ENCODE assay signal across 8 mouse cellular contexts in the genomic region with DNA sequence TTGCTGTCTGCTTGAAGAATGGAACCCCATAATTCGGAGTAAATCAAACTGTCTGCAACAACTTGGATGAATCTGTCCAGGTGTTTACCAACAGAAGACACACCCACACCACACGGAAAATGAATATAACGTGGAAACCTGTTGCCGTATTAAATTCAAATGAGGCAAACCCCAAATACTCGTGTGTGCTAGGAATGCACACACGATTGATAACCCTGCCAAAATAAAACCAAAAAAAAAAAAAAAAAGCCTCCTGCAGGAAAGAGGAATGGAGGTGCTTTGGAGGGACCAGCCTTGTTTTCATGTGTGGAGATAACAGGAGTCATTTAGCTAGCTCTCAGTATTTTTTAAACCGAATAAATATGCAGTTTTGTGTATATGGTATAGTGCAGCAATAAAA. TPM values are rescaled to one million over a fixed set of nuclear protein-coding genes. Genes with fewer than 3 reads are reported as not detected.
DNase-seq lines count a peak whose midpoint lies in the region; ATAC-seq lines count a peak whose summit lies in the region.
"Had no signal": no experiment of that assay in that cellular context is flagged by ENCODE, and none has a peak within 500 bp of the region (broad histone marks: within the 10 kb centered on the region; RNA-seq: fewer than 3 reads in every experiment).

No protein-coding gene starts in this region.

- peaks cover 4% of the 10 kb centered on the region for H3K36me3 ChIP-seq in neural tube, embryonic 11.5 days (ENCODE audit: control insufficient read depth, insufficient read depth, low read length)
- peaks cover 9% of the 10 kb centered on the region for H3K36me3 ChIP-seq in forebrain, embryonic 14.5 days (ENCODE audit: control insufficient read depth, insufficient read depth, low read length)
- H3K36me3 ChIP-seq in limb, embryonic 15.5 days = peaks cover 20% of the 10 kb centered on the region
- peaks cover 14% of the 10 kb centered on the region for H3K36me3 ChIP-seq in stomach, embryonic 16.5 days (ENCODE audit: control insufficient read depth, insufficient read depth, low read length)

- no peak for ATAC-seq in neural tube, embryonic 11.5 days (ENCODE audit: insufficient read depth, low FRiP score, low TSS enrichment)
- no peak for ATAC-seq in forebrain, embryonic 14.5 days
- no peak for ATAC-seq in limb, embryonic 15.5 days (ENCODE audit: insufficient number of reproducible peaks, low FRiP score, low TSS enrichment, low read depth)
- no peak for ATAC-seq in stomach, embryonic 16.5 days (ENCODE audit: insufficient read depth, low FRiP score)

- no peaks in the 10 kb centered on the region for H3K9me3 ChIP-seq in neural tube, embryonic 11.5 days (ENCODE audit: control insufficient read depth, low read length)
- H3K9me3 ChIP-seq in forebrain, embryonic 14.5 days (replicated peaks; ENCODE audit: control insufficient read depth, low read length) = no peaks in the 10 kb centered on the region
- H3K9me3 ChIP-seq in limb, embryonic 15.5 days = no peaks in the 10 kb centered on the region
- peaks cover 5% of the 10 kb centered on the region; the same call in 1 of the 2 replicates for H3K9me3 ChIP-seq in stomach, embryonic 16.5 days (replicated peaks; ENCODE audit: control insufficient read depth, low read length)

- 84% methylated on average over 7 of the region's 7 CpGs for WGBS in neural tube, embryonic 11.5 days
- WGBS in forebrain, embryonic 14.5 days = 81% methylated on average over 7 of the region's 7 CpGs
- WGBS in limb, embryonic 15.5 days = 67% methylated on average over 7 of the region's 7 CpGs
- WGBS in stomach, embryonic 16.5 days = 60% methylated on average over 7 of the region's 7 CpGs

- H3K27ac ChIP-seq in neural tube, embryonic 11.5 days (ENCODE audit: low read depth, low read length) = no peak overlapping the region
- no peak overlapping the region for H3K27ac ChIP-seq in forebrain, embryonic 14.5 days (ENCODE audit: low read depth, low read length)
- no peak overlapping the region for H3K27ac ChIP-seq in limb, embryonic 15.5 days
- H3K27ac ChIP-seq in stomach, embryonic 16.5 days (ENCODE audit: low read length) = no peak overlapping the region

- DNase-seq in neural tube, embryonic 11.5 days (ENCODE audit: low spot score) = no peak
- no peak for DNase-seq in neural tube, embryonic 10.5 days (ENCODE audit: extremely low spot score, low spot score)
- DNase-seq in forebrain, embryonic 14.5 days (ENCODE audit: low spot score) = no peak
- DNase-seq in frontal cortex, adult 2 months (ENCODE audit: extremely low spot score in 1 of 2, low spot score in 1 of 2) = no peak
- DNase-seq in adrenal gland, adult 2 months = no peak
- DNase-seq: gastrocnemius, postnatal 25 days had no signal

- peaks cover 8% of the 10 kb centered on the region; the same call in 1 of the 2 replicates for H3K4me1 ChIP-seq in neural tube, embryonic 11.5 days (ENCODE audit: control insufficient read depth, insufficient read depth, low read length)
- peaks cover 14% of the 10 kb centered on the region for H3K4me1 ChIP-seq in forebrain, embryonic 14.5 days (ENCODE audit: control insufficient read depth, insufficient read depth, low read length)
- H3K4me1 ChIP-seq in limb, embryonic 15.5 days = peaks cover 17% of the 10 kb centered on the region
- H3K4me1 ChIP-seq in stomach, embryonic 16.5 days (ENCODE audit: control insufficient read depth, insufficient read depth, low read length) = peaks cover 22% of the 10 kb centered on the region

- peak overlapping the region; percentile 49 for H3K4me2 ChIP-seq in neural tube, embryonic 11.5 days (ENCODE audit: low read depth)
- H3K4me2 ChIP-seq in forebrain, embryonic 14.5 days (ENCODE audit: low read length) = peak overlapping the region; percentile 58
- H3K4me2 ChIP-seq in limb, embryonic 15.5 days = peak overlapping the region; percentile 45
- H3K4me2 ChIP-seq in stomach, embryonic 16.5 days (ENCODE audit: low read depth, low read length) = peak overlapping the region; percentile 64

- no peaks in the 10 kb centered on the region for H3K27me3 ChIP-seq in neural tube, embryonic 11.5 days (ENCODE audit: control insufficient read depth, insufficient read depth, low read length)
- no peaks in the 10 kb centered on the region for H3K27me3 ChIP-seq in forebrain, embryonic 14.5 days (replicated peaks; ENCODE audit: control insufficient read depth, insufficient read depth, low read length)
- H3K27me3 ChIP-seq in limb, embryonic 15.5 days = no peaks in the 10 kb centered on the region
- no peaks in the 10 kb centered on the region for H3K27me3 ChIP-seq in stomach, embryonic 16.5 days (ENCODE audit: control insufficient read depth, insufficient read depth, low read length)

- no peak overlapping the region for H3K9ac ChIP-seq in neural tube, embryonic 11.5 days (ENCODE audit: low read length)
- H3K9ac ChIP-seq in forebrain, embryonic 14.5 days (ENCODE audit: low read length) = peak overlapping the region; percentile 88; the same call in 1 of the 2 replicates
- H3K9ac ChIP-seq in limb, embryonic 15.5 days = no peak overlapping the region
- no peak overlapping the region for H3K9ac ChIP-seq in stomach, embryonic 16.5 days (ENCODE audit: low read length)

- H3K4me3 ChIP-seq in neural tube, embryonic 11.5 days (ENCODE audit: low read depth, low read length) = no peak overlapping the region; the same call in 1 of the 2 replicates
- peak overlapping the region; percentile 84 for H3K4me3 ChIP-seq in forebrain, embryonic 14.5 days (ENCODE audit: low read depth, low read length)
- H3K4me3 ChIP-seq in limb, embryonic 15.5 days = peak overlapping the region; percentile 98
- H3K4me3 ChIP-seq in stomach, embryonic 16.5 days (replicated peaks; ENCODE audit: low read length) = peak overlapping the region; percentile 92

RNA-seq across cellular contexts. Expression of a gene that starts 1.3 kb away (rescaled TPM):
- polyA plus RNA-seq in neural tube, embryonic 11.5 days (2014; fragmentation: Nextera tagmentation; extraction: Ambion mirVana) = 68.4 and 71.5 TPM in 2 replicates
- 38.0 and 45.5 TPM in 2 replicates for polyA plus RNA-seq in forebrain, embryonic 14.5 days (2014; fragmentation: Nextera tagmentation; extraction: Ambion mirVana)
- 53.3 and 57.7 TPM in 2 replicates for polyA plus RNA-seq in limb, embryonic 15.5 days (2015; fragmentation: Nextera tagmentation; extraction: Ambion mirVana)
- 46.4 and 50.1 TPM in 2 replicates for polyA plus RNA-seq in stomach, embryonic 16.5 days (2015; fragmentation: Nextera tagmentation; extraction: Ambion mirVana)
- 29.9 and 33.4 TPM in 2 replicates for polyA plus RNA-seq in frontal cortex, adult 2 months (2012; rRNA removed)
- total RNA-seq in adrenal gland, adult 2 months (2021) = 10 to 100 TPM; 21.1 to 21.8 TPM
- polyA plus RNA-seq in adrenal gland, adult 2 months (2012; rRNA removed) = 35.8 and 38.4 TPM in 2 replicates

RNA-seq across cellular contexts. Expression of a gene that starts 48.4 kb away (rescaled TPM):
- polyA plus RNA-seq in neural tube, embryonic 11.5 days (2014; fragmentation: Nextera tagmentation; extraction: Ambion mirVana) = 199 TPM in 2 replicates
- polyA plus RNA-seq in forebrain, embryonic 14.5 days (2014; fragmentation: Nextera tagmentation; extraction: Ambion mirVana) = 424 and 498 TPM in 2 replicates
- 64.5 and 96.5 TPM in 2 replicates for polyA plus RNA-seq in limb, embryonic 15.5 days (2015; fragmentation: Nextera tagmentation; extraction: Ambion mirVana)
- 43.3 and 63.2 TPM in 2 replicates for polyA plus RNA-seq in stomach, embryonic 16.5 days (2015; fragmentation: Nextera tagmentation; extraction: Ambion mirVana)
- 169 and 190 TPM in 2 replicates for polyA plus RNA-seq in frontal cortex, adult 2 months (2012; rRNA removed)
- total RNA-seq in adrenal gland, adult 2 months (2021) = 10 to 100 TPM; 15.7 to 36.8 TPM
- polyA plus RNA-seq in adrenal gland, adult 2 months (2012; rRNA removed) = 219 and 360 TPM in 2 replicates
- total RNA-seq: gastrocnemius, postnatal 25 days had no signal
